Mouse (Mus musculus): ENCODE data around the gene Flnb. TPM values are rescaled to one million over a fixed set of nuclear protein-coding genes. Genes with fewer than 3 reads are reported as not detected.

The Flnb gene
- polyA plus RNA-seq, 1 experiment from 2014 or later, result 5.4 TPM

- Histone ChIP-seq H3K9me3 (ENCODE audit: low read length) (no peaks in the 10 kb centered on the region), H3K36me3 (ENCODE audit: insufficient read depth, low read length) (no peaks in the 10 kb centered on the region), H3K4me3 (ENCODE audit: low read depth, low read length) (no peak overlapping the region), H3K27ac (ENCODE audit: low read length) (peak overlapping the region; percentile 44; the same call in 1 of the 2 replicates), H3K27me3 (replicated peaks; ENCODE audit: insufficient read depth, low read length) (no peaks in the 10 kb centered on the region), H3K4me2 (replicated peaks; ENCODE audit: low read depth, low read length) (no peak overlapping the region), H3K9ac (replicated peaks; ENCODE audit: low read depth) (no peak overlapping the region), H3K4me1 (ENCODE audit: insufficient read depth, low read depth, low read length) (peaks cover 16% of the 10 kb centered on the region; the same call in 1 of the 2 replicates)
- no peak for DNase-seq (ENCODE audit: low spot score)
- ATAC-seq, result no peak
- 42% methylated on average over 3 of the region's 3 CpGs for WGBS
- TF ChIP-seq CTCF (IDR thresholded peaks at IDR 0.05) (no peak), EP300 (IDR thresholded peaks at IDR 0.05) (no peak)
Measured at GRCm38 (mm10) chr14:7850913-7851312, 33.2 kb downstream of the Flnb start.

DNA sequence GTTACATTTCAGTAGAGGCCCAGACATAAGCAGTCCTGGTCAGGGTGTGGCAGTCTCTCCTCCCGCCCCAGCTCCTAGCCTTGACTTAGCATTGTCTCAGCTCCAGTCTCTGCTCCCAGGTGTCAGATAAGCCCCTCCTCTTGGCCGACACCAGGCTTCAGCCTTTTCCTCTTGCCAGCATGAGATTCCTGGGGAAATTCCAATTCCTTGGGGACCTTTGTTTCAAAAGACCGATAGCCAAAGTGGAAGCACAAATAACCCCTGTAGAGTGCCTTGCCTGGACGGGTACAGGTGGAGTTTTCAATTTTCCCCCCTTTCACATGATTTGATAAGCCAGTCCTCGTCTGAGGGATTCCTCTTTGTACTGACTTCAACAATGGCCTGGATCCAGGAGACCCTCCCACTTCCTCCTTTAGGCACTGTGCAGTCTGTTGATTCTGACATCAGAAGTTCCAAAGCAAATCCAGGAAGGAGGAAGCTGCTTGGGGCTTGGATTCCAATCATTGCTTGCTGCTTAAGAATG is 33.8 kb downstream of the Flnb start:
- H3K36me3 ChIP-seq (ENCODE audit: insufficient read depth, low read length), result no peaks in the 10 kb centered on the region
- ATAC-seq (peak; percentile 71), DNase-seq (ENCODE audit: low spot score) (peak; percentile 74)
- peak overlapping the region; percentile 34; the same call in 1 of the 2 replicates for H3K4me2 ChIP-seq (replicated peaks; ENCODE audit: low read depth, low read length)
- no peaks in the 10 kb centered on the region for H3K9me3 ChIP-seq (ENCODE audit: low read length)
- H3K4me3 ChIP-seq (ENCODE audit: low read depth, low read length), result no peak overlapping the region
- 14% methylated on average over 5 of the region's 5 CpGs for WGBS
- H3K9ac ChIP-seq (replicated peaks; ENCODE audit: low read depth), result no peak overlapping the region
- TF ChIP-seq CTCF (IDR thresholded peaks at IDR 0.05) (no peak), EP300 (IDR thresholded peaks at IDR 0.05) (peak; percentile 15; the same call in 1 of the 2 replicates)
- no peaks in the 10 kb centered on the region for H3K27me3 ChIP-seq (replicated peaks; ENCODE audit: insufficient read depth, low read length)
- peak overlapping the region; percentile 44; the same call in 1 of the 2 replicates for H3K27ac ChIP-seq (ENCODE audit: low read length)
- peaks cover 16% of the 10 kb centered on the region; the same call in 1 of the 2 replicates for H3K4me1 ChIP-seq (ENCODE audit: insufficient read depth, low read depth, low read length)

DNA sequence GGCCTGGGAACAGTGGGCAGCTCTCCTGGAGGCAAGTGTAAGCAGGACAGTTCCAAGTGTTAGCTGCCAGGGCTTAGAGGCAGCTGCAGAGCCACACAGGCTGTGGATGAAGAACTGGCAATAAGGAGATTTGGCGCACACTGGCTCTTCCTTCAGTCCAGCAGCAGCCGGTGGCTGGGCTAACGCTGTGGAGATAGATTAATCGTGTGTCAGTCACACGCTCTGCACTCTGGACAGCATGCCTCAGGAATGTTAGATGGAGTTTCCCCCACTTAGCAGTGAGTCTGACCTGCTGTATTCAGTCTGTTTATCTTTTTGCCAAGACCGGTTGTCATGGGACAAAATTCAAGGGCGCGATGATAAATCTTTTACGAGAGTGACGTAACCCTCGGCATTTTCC is 35.9 kb downstream of the Flnb start:
- peak; percentile 68 for DNase-seq (ENCODE audit: low spot score)
- TF ChIP-seq EP300 (IDR thresholded peaks at IDR 0.05) (no peak), CTCF (IDR thresholded peaks at IDR 0.05) (no peak)

GRCm38 (mm10) chr14:7854366-7854765 is 36.6 kb downstream of the Flnb start:
- no peaks in the 10 kb centered on the region for H3K36me3 ChIP-seq (ENCODE audit: insufficient read depth, low read length)
- H3K4me2 ChIP-seq (replicated peaks; ENCODE audit: low read depth, low read length), result no peak overlapping the region
- no peak overlapping the region for H3K9ac ChIP-seq (replicated peaks; ENCODE audit: low read depth)
- no peak for DNase-seq (ENCODE audit: low spot score)
- peaks cover 12% of the 10 kb centered on the region; the same call in 1 of the 2 replicates for H3K4me1 ChIP-seq (ENCODE audit: insufficient read depth, low read depth, low read length)
- no peaks in the 10 kb centered on the region for H3K9me3 ChIP-seq (ENCODE audit: low read length)
- no peaks in the 10 kb centered on the region for H3K27me3 ChIP-seq (replicated peaks; ENCODE audit: insufficient read depth, low read length)
- no peak overlapping the region for H3K27ac ChIP-seq (ENCODE audit: low read length)
- no peak for ATAC-seq
- WGBS, result 86% methylated on average over 6 of the region's 6 CpGs
- TF ChIP-seq EP300 (IDR thresholded peaks at IDR 0.05) (no peak), CTCF (IDR thresholded peaks at IDR 0.05) (no peak)
- H3K4me3 ChIP-seq (ENCODE audit: low read depth, low read length), result no peak overlapping the region

More for the DNA sequence above, 35.9 kb downstream of the Flnb start:
- peaks cover 12% of the 10 kb centered on the region; the same call in 1 of the 2 replicates for H3K4me1 ChIP-seq (ENCODE audit: insufficient read depth, low read depth, low read length)
- H3K36me3 ChIP-seq (ENCODE audit: insufficient read depth, low read length), result no peaks in the 10 kb centered on the region
- H3K4me2 ChIP-seq (replicated peaks; ENCODE audit: low read depth, low read length), result no peak overlapping the region
- no peak overlapping the region for H3K27ac ChIP-seq (ENCODE audit: low read length)
- no peak overlapping the region for H3K4me3 ChIP-seq (ENCODE audit: low read depth, low read length)
- ATAC-seq, result peak; percentile 80
- WGBS, result 11% methylated on average over 11 of the region's 11 CpGs
- no peaks in the 10 kb centered on the region for H3K27me3 ChIP-seq (replicated peaks; ENCODE audit: insufficient read depth, low read length)
- H3K9ac ChIP-seq (replicated peaks; ENCODE audit: low read depth), result no peak overlapping the region
- no peaks in the 10 kb centered on the region for H3K9me3 ChIP-seq (ENCODE audit: low read length)

DNA sequence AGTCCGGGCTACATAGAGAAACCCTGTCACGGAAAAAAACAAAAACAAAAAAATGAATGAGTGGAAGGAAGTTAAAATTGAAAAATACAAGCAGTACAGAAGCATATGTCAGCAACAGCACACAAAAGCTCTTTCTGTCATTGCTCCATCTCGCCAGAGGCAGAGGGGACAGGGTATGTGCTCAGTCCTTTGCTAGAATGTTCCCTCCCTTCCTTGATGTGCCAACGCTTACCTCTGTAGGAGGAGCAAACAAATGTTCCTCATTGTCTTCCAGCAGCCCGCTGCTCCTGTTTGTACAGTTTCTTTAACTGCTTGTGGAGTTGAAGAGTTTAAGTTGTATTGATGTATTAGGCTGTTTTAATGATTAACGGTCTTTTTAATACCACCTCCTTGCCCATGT is 37.3 kb downstream of the Flnb start:
- no peak overlapping the region for H3K27ac ChIP-seq (ENCODE audit: low read length)
- H3K4me3 ChIP-seq (ENCODE audit: low read depth, low read length), result no peak overlapping the region
- TF ChIP-seq EP300 (IDR thresholded peaks at IDR 0.05), result no peak
- TF ChIP-seq CTCF (IDR thresholded peaks at IDR 0.05), result no peak
- H3K9me3 ChIP-seq (ENCODE audit: low read length), result no peaks in the 10 kb centered on the region
- ATAC-seq, result no peak
- H3K9ac ChIP-seq (replicated peaks; ENCODE audit: low read depth), result no peak overlapping the region
- no peak overlapping the region for H3K4me2 ChIP-seq (replicated peaks; ENCODE audit: low read depth, low read length)
- H3K4me1 ChIP-seq (ENCODE audit: insufficient read depth, low read depth, low read length), result peaks cover 12% of the 10 kb centered on the region; the same call in 1 of the 2 replicates
- no peaks in the 10 kb centered on the region for H3K27me3 ChIP-seq (replicated peaks; ENCODE audit: insufficient read depth, low read length)
- DNase-seq (ENCODE audit: low spot score), result no peak
- H3K36me3 ChIP-seq (ENCODE audit: insufficient read depth, low read length), result no peaks in the 10 kb centered on the region
- 62% methylated on average over 6 of the region's 6 CpGs for WGBS

GRCm38 (mm10) chr14:7855501-7855900 is 37.7 kb downstream of the Flnb start:
- ATAC-seq (no peak), DNase-seq (ENCODE audit: low spot score) (no peak)
- H3K36me3 ChIP-seq (ENCODE audit: insufficient read depth, low read length), result no peaks in the 10 kb centered on the region
- H3K4me2 ChIP-seq (replicated peaks; ENCODE audit: low read depth, low read length), result no peak overlapping the region
- peaks cover 10% of the 10 kb centered on the region; the same call in 1 of the 2 replicates for H3K4me1 ChIP-seq (ENCODE audit: insufficient read depth, low read depth, low read length)
- H3K27me3 ChIP-seq (replicated peaks; ENCODE audit: insufficient read depth, low read length), result no peaks in the 10 kb centered on the region
- H3K9me3 ChIP-seq (ENCODE audit: low read length), result no peaks in the 10 kb centered on the region
- no peak overlapping the region for H3K9ac ChIP-seq (replicated peaks; ENCODE audit: low read depth)
- H3K27ac ChIP-seq (ENCODE audit: low read length), result no peak overlapping the region
- no peak for TF ChIP-seq EP300 (IDR thresholded peaks at IDR 0.05)
- no peak for TF ChIP-seq CTCF (IDR thresholded peaks at IDR 0.05)
- no peak overlapping the region for H3K4me3 ChIP-seq (ENCODE audit: low read depth, low read length)
- WGBS, result 69% methylated on average over 5 of the region's 5 CpGs

All from lung, postnatal 0 days (tissue).